Mouse (Mus musculus): ENCODE results near the gene Smarce1. TPM values are rescaled to one million over a fixed set of nuclear protein-coding genes. Genes with fewer than 3 reads are reported as not detected.

The Smarce1 gene
- polyA plus RNA-seq, 1 experiment from 2014 or later: 130 TPM

DNA sequence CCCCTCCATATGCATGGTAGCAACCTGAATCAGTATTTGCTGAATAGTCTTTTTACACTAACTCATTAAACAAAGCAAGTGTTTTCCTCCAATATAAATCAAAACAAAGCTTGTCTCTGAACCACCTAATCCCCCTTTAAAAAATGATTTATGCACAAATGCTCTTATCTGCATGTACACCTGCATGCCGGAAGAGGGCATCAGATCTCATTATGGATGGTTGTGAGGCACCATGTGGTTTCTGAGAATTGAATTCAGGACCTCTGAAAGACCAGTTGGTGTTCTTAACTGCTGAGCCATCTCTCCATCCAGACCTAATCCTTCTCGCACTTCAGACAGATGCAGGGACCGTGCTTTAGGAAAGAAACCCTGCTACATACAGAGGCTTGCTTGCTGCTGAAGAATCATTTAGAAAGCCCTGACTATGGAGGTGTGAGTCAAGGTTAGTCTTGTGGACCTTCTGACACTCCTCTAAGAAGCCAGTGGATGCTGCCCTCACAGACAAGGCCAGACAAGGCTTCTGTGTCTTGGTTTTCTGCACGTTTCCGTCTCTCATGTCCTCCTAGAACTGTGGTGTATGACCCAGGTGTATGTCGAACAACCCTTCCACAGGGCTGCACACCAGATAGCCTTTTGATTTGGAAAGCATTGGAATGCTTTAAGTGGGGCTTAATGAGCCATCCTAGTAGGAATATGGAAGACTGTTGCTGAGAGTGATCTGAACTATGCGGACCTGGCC, 13.4 kb downstream of the Smarce1 start:
- Histone ChIP-seq H3K9ac (ENCODE audit: low read depth, low read length) (no peak overlapping the region), H3K27me3 (replicated peaks; ENCODE audit: control insufficient read depth, insufficient read depth, low read length) (no peaks in the 10 kb centered on the region), H3K9me3 (ENCODE audit: control insufficient read depth, low read length) (no peaks in the 10 kb centered on the region), H3K27ac (replicated peaks; ENCODE audit: low read depth, low read length) (no peak overlapping the region), H3K4me2 (ENCODE audit: low read depth, low read length) (no peak overlapping the region), H3K4me1 (ENCODE audit: control insufficient read depth, insufficient read depth, low read length) (no peaks in the 10 kb centered on the region), H3K4me3 (ENCODE audit: low read depth, low read length) (no peak overlapping the region), H3K36me3 (ENCODE audit: control insufficient read depth, insufficient read depth, low read length) (peaks cover 96% of the 10 kb centered on the region)
- WGBS: 94% methylated on average over 7 of the region's 7 CpGs
- DNase-seq (ENCODE audit: low spot score) (no peak), ATAC-seq (ENCODE audit: low read depth) (no peak)

DNA sequence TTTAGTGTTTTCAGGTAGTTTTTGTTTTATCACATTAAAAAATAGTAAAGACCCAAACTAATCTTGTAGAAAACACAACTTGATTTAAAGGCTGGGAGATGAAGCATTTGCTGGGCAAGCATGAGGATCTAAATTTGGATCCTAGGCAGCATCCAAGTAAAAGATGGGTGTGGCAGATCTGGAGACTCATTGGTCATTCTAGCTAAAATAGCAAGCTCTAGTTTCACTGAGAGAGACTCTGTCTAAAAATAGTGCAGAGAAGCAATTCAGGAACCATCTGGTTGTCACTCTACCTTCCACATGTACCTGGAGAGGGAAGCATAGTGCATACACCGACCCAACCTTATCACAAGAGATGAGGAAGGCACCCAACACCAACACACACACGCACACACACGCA, 14.6 kb downstream of the Smarce1 start:
- 98% methylated on average over 3 of the region's 3 CpGs for WGBS
- no peak overlapping the region for H3K4me3 ChIP-seq (ENCODE audit: low read depth, low read length)
- H3K4me1 ChIP-seq (ENCODE audit: control insufficient read depth, insufficient read depth, low read length): no peaks in the 10 kb centered on the region
- H3K27ac ChIP-seq (replicated peaks; ENCODE audit: low read depth, low read length): no peak overlapping the region
- no peak for ATAC-seq (ENCODE audit: low read depth)
- H3K9ac ChIP-seq (ENCODE audit: low read depth, low read length): no peak overlapping the region
- no peak overlapping the region for H3K4me2 ChIP-seq (ENCODE audit: low read depth, low read length)
- peaks cover 99% of the 10 kb centered on the region for H3K36me3 ChIP-seq (ENCODE audit: control insufficient read depth, insufficient read depth, low read length)
- DNase-seq (ENCODE audit: low spot score): no peak
- no peaks in the 10 kb centered on the region for H3K9me3 ChIP-seq (ENCODE audit: control insufficient read depth, low read length)
- H3K27me3 ChIP-seq (replicated peaks; ENCODE audit: control insufficient read depth, insufficient read depth, low read length): no peaks in the 10 kb centered on the region

DNA sequence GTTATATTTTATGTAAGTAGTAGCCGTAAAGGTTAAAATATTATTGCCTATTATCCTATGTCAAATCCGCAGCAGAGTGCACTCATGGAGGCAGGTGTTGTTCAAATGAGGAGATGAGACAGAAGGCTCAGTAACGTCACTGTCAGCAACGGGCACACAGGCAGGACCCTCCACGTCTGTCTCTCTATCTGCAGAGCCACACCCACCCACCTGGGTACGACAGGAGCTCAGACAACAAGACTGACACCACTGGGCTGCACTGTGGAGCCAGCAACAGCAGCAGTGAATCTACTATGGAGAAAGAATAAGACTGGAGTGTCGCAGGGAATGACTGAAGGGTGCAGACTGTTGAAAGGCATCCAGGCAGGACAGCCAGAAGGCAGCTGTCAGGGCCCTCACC, 18.1 kb downstream of the Smarce1 start:
- no peak for DNase-seq (ENCODE audit: low spot score)
- ATAC-seq (ENCODE audit: low read depth): no peak
- 81% methylated on average over 7 of the region's 7 CpGs for WGBS
- no peak overlapping the region for H3K9ac ChIP-seq (ENCODE audit: low read depth, low read length)
- H3K27me3 ChIP-seq (replicated peaks; ENCODE audit: control insufficient read depth, insufficient read depth, low read length): no peaks in the 10 kb centered on the region
- H3K27ac ChIP-seq (replicated peaks; ENCODE audit: low read depth, low read length): no peak overlapping the region
- H3K36me3 ChIP-seq (ENCODE audit: control insufficient read depth, insufficient read depth, low read length): peaks cover 91% of the 10 kb centered on the region
- no peaks in the 10 kb centered on the region for H3K9me3 ChIP-seq (ENCODE audit: control insufficient read depth, low read length)
- no peak overlapping the region for H3K4me3 ChIP-seq (ENCODE audit: low read depth, low read length)
- no peak overlapping the region for H3K4me2 ChIP-seq (ENCODE audit: low read depth, low read length)
- H3K4me1 ChIP-seq (ENCODE audit: control insufficient read depth, insufficient read depth, low read length): no peaks in the 10 kb centered on the region

DNA sequence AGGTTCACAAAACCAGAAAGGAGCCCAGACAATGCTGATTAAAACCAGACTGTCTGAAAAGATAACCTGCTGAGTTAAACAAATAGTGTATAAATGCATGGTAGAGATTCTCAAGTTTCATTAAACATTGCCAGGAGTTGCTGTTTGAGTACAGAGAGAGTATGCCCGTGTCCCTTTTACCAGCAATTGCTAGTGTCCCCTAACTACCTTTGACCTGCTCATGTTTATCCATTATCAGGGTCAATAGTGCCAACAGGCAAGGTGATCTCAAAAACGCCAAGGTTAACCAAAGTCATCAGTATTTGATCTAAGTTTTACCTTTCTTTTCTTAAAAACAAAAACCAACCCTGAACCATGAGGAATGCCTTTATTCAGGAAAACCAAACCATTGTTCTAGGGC, 18.9 kb downstream of the Smarce1 start:
- Histone ChIP-seq H3K9ac (ENCODE audit: low read depth, low read length) (no peak overlapping the region), H3K27me3 (replicated peaks; ENCODE audit: control insufficient read depth, insufficient read depth, low read length) (no peaks in the 10 kb centered on the region), H3K4me1 (ENCODE audit: control insufficient read depth, insufficient read depth, low read length) (no peaks in the 10 kb centered on the region), H3K9me3 (ENCODE audit: control insufficient read depth, low read length) (no peaks in the 10 kb centered on the region), H3K27ac (replicated peaks; ENCODE audit: low read depth, low read length) (no peak overlapping the region), H3K36me3 (ENCODE audit: control insufficient read depth, insufficient read depth, low read length) (peaks cover 84% of the 10 kb centered on the region), H3K4me3 (ENCODE audit: low read depth, low read length) (no peak overlapping the region), H3K4me2 (ENCODE audit: low read depth, low read length) (no peak overlapping the region)
- 58% methylated on average over 2 of the region's 2 CpGs for WGBS
- DNase-seq (ENCODE audit: low spot score) (no peak), ATAC-seq (ENCODE audit: low read depth) (no peak)

DNA sequence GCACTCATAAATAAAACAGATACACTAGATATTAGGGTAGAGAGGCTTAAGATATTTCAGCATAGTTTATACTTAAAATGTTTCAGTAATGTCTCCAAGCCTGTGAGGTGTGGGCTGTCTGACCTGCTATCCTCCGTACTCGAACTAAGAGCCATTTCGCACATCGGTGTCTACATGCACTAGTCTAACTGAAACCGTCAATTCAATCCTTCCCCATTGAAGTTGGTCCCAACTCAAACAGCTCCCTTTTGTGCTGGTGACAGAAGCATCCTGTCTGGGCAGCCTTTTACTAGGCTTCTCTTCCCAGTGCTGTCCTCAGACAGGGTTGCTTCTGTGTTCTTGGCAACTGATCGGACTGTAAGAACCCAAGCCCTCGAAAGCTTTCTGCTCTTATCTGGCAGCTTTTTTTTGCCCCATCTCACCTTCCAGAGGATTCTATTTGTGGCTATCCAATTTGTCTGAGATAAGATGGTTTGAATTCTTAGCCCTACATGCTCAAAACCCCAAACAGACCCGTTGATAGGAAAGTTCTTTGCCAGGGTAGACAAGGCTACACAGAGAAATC, 22.6 kb downstream of the Smarce1 start:
- Histone ChIP-seq H3K27me3 (replicated peaks; ENCODE audit: control insufficient read depth, insufficient read depth, low read length) (no peaks in the 10 kb centered on the region), H3K27ac (replicated peaks; ENCODE audit: low read depth, low read length) (no peak overlapping the region), H3K4me3 (ENCODE audit: low read depth, low read length) (no peak overlapping the region), H3K9ac (ENCODE audit: low read depth, low read length) (no peak overlapping the region), H3K4me2 (ENCODE audit: low read depth, low read length) (no peak overlapping the region), H3K9me3 (ENCODE audit: control insufficient read depth, low read length) (no peaks in the 10 kb centered on the region), H3K4me1 (ENCODE audit: control insufficient read depth, insufficient read depth, low read length) (no peaks in the 10 kb centered on the region), H3K36me3 (ENCODE audit: control insufficient read depth, insufficient read depth, low read length) (peaks cover 46% of the 10 kb centered on the region)
- DNase-seq (ENCODE audit: low spot score) (no peak), ATAC-seq (ENCODE audit: low read depth) (no peak)
- 76% methylated on average over 8 of the region's 8 CpGs for WGBS

DNA sequence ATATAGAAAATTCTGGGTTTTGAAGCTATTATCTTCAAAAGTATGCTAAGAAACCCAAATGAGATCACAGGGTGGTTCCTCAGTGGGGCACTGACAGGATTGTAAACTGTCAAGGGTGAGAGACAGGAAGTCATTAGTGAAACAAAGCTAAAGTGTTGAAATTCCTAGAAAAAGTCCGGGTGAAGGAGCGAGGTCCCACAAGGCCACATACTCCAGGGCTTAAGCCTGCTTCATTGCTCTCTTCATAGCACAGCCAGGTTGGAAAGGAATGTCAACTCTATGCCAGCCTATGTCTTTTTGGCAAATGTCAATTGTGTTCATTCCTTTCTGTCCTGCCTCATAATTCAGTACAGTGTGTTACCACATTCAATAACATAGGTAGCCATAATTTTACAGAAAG, 23.4 kb downstream of the Smarce1 start:
- H3K4me1 ChIP-seq (ENCODE audit: control insufficient read depth, insufficient read depth, low read length): no peaks in the 10 kb centered on the region
- no peak for DNase-seq (ENCODE audit: low spot score)
- no peak for ATAC-seq (ENCODE audit: low read depth)
- H3K27ac ChIP-seq (replicated peaks; ENCODE audit: low read depth, low read length): no peak overlapping the region
- no peak overlapping the region for H3K4me2 ChIP-seq (ENCODE audit: low read depth, low read length)
- no peaks in the 10 kb centered on the region for H3K27me3 ChIP-seq (replicated peaks; ENCODE audit: control insufficient read depth, insufficient read depth, low read length)
- 40% methylated on average over 2 of the region's 2 CpGs for WGBS
- no peak overlapping the region for H3K9ac ChIP-seq (ENCODE audit: low read depth, low read length)
- H3K36me3 ChIP-seq (ENCODE audit: control insufficient read depth, insufficient read depth, low read length): peaks cover 39% of the 10 kb centered on the region
- H3K9me3 ChIP-seq (ENCODE audit: control insufficient read depth, low read length): no peaks in the 10 kb centered on the region
- H3K4me3 ChIP-seq (ENCODE audit: low read depth, low read length): no peak overlapping the region

DNA sequence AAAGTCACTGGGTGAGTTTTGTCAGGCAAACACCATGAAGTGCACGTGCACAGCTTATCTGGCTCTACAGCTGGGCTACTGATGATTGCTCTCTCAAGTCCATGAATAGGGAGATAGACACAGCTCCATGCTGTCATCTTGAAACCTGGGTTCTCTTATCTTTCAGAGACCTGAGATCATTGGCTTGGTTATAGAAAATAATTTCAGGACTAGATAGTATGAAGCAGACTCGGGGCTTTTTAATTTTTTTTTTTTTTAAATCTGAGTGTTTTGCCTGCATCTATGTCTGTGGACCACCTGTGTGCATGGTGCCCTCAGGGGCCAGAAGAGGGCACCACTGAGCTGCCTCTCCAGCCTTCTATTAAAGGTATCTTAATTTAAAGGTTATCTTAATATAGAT, 23.9 kb downstream of the Smarce1 start:
- Histone ChIP-seq H3K4me1 (ENCODE audit: control insufficient read depth, insufficient read depth, low read length) (no peaks in the 10 kb centered on the region), H3K4me3 (ENCODE audit: low read depth, low read length) (no peak overlapping the region), H3K9ac (ENCODE audit: low read depth, low read length) (no peak overlapping the region), H3K27ac (replicated peaks; ENCODE audit: low read depth, low read length) (no peak overlapping the region), H3K4me2 (ENCODE audit: low read depth, low read length) (no peak overlapping the region), H3K9me3 (ENCODE audit: control insufficient read depth, low read length) (no peaks in the 10 kb centered on the region), H3K27me3 (replicated peaks; ENCODE audit: control insufficient read depth, insufficient read depth, low read length) (no peaks in the 10 kb centered on the region), H3K36me3 (ENCODE audit: control insufficient read depth, insufficient read depth, low read length) (peaks cover 34% of the 10 kb centered on the region)
- WGBS: 32% methylated on average over 2 of the region's 2 CpGs
- DNase-seq (ENCODE audit: low spot score): no peak
- ATAC-seq (ENCODE audit: low read depth): no peak

DNA sequence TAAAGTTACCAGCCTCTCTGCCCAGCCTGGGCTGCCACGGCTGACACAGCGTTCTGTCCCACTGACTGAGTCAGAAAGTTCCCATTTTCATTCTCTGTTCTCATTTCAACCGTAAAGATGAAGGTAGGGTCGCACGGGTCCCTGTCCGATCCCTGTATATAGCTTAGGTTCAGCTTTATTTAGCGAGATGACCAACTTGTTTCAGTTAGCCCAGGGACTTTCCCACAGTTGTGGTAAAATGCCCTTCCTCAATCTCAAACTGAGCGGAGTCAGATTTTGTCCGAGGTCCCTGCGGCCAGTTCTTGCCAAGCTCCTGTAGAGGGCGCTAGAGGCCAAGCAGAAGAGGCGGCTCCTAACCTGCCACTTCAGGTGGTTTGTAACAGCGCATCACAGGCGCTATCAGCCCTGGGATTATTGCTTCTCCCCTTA, 41.6 kb downstream of the Smarce1 start:
- DNase-seq (ENCODE audit: low spot score) (peak; percentile 56), ATAC-seq (ENCODE audit: low read depth) (no peak)
- Histone ChIP-seq H3K27me3 (replicated peaks; ENCODE audit: control insufficient read depth, insufficient read depth, low read length) (no peaks in the 10 kb centered on the region), H3K9ac (ENCODE audit: low read depth, low read length) (no peak overlapping the region), H3K36me3 (ENCODE audit: control insufficient read depth, insufficient read depth, low read length) (no peaks in the 10 kb centered on the region), H3K27ac (replicated peaks; ENCODE audit: low read depth, low read length) (no peak overlapping the region), H3K4me3 (ENCODE audit: low read depth, low read length) (no peak overlapping the region), H3K4me1 (ENCODE audit: control insufficient read depth, insufficient read depth, low read length) (no peaks in the 10 kb centered on the region), H3K9me3 (ENCODE audit: control insufficient read depth, low read length) (no peaks in the 10 kb centered on the region), H3K4me2 (ENCODE audit: low read depth, low read length) (no peak overlapping the region)
- WGBS: 23% methylated on average over 14 of the region's 14 CpGs

DNA sequence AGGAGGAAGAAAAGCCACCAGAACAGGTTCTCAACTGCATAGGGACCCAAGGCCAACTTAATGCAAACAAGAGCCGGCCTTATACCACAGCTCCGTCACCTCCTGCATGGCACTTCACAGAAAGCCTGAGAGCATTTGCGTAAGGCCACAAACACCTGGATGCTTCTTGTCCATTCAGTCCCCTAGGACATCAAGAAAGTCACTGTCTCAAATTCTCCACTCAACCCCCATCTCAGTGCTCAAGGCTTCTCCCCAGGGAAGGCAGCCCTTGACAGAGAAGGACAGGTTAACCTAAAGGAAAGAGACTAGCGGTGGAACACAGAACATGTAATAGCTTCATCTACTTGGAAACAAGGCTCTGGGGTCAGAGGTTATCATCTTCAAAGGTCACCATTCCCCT, 43.5 kb downstream of the Smarce1 start:
- H3K36me3 ChIP-seq (ENCODE audit: control insufficient read depth, insufficient read depth, low read length): no peaks in the 10 kb centered on the region
- no peak overlapping the region for H3K9ac ChIP-seq (ENCODE audit: low read depth, low read length)
- no peak overlapping the region for H3K27ac ChIP-seq (replicated peaks; ENCODE audit: low read depth, low read length)
- 85% methylated on average over 4 of the region's 4 CpGs for WGBS
- no peaks in the 10 kb centered on the region for H3K9me3 ChIP-seq (ENCODE audit: control insufficient read depth, low read length)
- H3K4me1 ChIP-seq (ENCODE audit: control insufficient read depth, insufficient read depth, low read length): no peaks in the 10 kb centered on the region
- DNase-seq (ENCODE audit: low spot score) (no peak), ATAC-seq (ENCODE audit: low read depth) (no peak)
- H3K4me2 ChIP-seq (ENCODE audit: low read depth, low read length): no peak overlapping the region
- no peaks in the 10 kb centered on the region for H3K27me3 ChIP-seq (replicated peaks; ENCODE audit: control insufficient read depth, insufficient read depth, low read length)
- no peak overlapping the region for H3K4me3 ChIP-seq (ENCODE audit: low read depth, low read length)
